Mouse (Mus musculus) cerebellum, postnatal 14 days (tissue): ENCODE data around the gene Pabpc1l.
A peak's percentile ranks its signal among the peaks of the same experiment; 100 is the strongest.

Source experiments
- DNase-seq, 2 experiments: peaks; one replicate each; pipeline ENCODE4 v3.0.0; 2021; ENCODE audit warnings: mixed read lengths in 2 of 2

Pabpc1l gene

DNA sequence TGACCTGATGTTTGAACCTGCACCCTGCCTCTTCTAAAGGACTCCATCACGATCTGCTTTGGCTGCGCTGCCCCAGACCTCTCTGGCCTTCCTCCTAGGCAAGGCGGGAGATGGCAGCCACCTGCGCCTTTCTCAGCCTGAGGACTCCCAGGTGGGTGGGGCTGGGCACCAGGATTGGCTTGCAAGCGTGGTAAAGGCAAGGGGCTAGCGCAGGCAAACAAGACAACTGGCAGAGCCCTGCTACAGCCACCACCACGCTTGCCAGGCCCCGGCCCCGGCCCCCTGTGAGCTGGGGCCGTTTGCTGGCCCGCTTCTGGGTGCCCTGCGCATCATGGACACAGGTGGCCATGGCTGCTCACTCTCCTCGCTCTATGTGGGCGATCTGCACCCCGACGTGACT lies at the start of gene Pabpc1l:
Pabpc1l (plus strand) TSS at position 301 of the 400 bp plus-strand sequence.
- no peak for DNase-seq

- DNase-seq = no peak
These were observed 48.8 kb upstream of the Pabpc1l start for GRCm38 (mm10) chr2:163976448-163976847.

DNA sequence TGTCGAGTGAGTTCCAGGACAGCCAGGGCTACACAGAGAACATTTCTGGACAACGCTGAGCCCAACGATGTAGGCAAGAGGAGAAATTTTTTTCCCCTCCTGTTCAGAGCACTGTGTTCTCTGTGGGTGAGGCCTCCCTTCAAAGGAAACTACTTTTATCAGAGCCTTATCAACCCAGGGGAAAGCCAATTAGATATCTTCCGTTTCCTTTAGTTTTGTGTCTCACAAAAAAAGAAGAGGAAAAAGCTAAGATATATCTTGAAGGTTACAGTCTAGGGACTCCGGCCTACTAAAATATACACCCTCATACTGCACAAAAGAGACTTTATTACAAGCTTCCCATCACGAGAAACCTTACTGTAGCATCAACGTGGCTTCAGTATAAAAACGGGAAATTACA lies 38.0 kb upstream of the Pabpc1l start:
- DNase-seq = no peak

- no peak for DNase-seq
These were observed 32.4 kb upstream of the Pabpc1l start for GRCm38 (mm10) chr2:163992871-163993270.

- no peak for DNase-seq
These were observed 30.6 kb upstream of the Pabpc1l start, which contains the start of gene Ywhab for GRCm38 (mm10) chr2:163994654-163994976. Ywhab (plus strand) TSS chr2:163994960.

DNA sequence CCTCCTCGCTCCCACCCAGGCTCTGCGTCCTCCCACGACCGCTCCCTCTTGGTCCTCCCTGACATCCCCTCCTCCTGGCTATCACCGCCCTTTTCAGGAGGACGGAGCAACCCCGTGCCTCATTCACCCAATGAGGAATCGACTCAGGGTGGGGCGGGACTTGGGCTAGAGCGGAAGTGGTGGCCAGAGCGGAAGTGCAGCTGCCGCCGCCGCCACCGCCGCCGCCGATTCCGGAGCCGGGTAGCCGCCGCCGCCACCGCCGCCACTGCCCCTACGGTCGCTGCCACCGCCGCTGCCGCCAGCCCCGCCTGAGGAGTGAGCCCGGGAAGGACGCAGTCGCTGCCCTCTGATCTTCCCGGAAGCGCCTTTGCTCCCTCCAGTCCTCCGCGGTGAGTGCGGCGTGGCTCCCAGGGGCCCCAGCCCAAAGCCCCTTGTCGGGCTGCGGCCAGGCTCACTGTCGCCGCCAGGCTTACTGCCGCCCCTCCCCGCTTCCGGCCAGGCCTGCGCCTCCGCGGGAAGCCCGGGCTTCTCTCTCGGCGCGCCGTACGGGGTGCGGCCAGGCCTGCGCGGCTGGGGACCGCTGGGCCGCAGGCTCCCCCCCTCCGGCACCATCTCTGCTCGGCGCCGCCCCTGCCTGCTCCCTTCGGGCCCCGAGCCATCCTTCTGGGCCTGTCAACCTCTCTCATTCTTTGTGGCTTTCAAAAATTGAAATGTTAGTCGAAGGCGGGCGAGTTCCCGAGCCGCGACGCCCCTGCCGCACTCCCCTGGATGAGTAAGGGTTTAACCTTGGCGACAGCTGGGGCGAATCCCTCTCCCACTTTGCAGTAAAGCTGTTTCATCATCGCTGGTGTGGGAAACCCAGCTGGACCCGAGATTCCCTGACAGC lies 30.0 kb upstream of the Pabpc1l start:
- DNase-seq = peak; percentile 95

DNA sequence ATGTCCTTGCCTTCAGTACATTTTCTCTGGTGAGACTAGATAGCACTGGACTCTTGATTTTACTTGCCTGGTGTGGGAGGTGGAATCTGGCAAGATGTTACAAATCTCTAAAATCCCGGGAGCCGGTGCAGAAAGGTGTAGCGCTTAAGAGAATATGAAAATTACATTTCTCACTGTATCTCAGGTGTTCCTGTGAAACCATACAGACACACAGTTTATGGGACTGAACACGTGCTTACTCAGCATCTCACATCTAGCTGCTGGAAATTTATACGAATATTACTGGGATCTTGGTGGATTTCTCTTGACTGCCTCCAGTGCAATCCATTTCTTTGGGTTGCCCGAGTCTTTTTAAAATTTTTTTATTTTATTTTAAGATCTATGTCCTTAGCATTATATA lies 29.0 kb upstream of the Pabpc1l start:
- no peak for DNase-seq

GRCm38 (mm10) chr2:163996899-163997298 lies 28.4 kb upstream of the Pabpc1l start:
- no peak for DNase-seq

DNA sequence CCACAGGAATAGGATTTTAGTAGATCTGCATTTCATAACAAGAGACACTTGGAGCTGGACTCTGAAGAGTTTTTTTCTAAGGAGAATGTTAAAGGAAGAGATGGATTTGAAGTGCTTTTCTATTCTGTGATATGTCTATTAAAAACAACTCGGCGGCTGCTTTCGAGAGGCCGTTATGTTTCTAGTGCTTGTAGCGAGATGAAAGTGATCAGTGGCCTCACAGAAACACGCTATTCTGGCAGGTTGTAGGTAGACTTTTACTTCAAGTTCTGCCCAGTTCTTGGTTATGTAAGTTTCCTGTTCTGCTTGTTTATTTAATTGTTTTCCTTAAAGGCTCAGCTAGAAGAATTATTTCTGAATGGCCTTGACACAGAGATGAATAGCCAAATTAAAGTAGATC lies 26.3 kb upstream of the Pabpc1l start:
- no peak for DNase-seq

DNA sequence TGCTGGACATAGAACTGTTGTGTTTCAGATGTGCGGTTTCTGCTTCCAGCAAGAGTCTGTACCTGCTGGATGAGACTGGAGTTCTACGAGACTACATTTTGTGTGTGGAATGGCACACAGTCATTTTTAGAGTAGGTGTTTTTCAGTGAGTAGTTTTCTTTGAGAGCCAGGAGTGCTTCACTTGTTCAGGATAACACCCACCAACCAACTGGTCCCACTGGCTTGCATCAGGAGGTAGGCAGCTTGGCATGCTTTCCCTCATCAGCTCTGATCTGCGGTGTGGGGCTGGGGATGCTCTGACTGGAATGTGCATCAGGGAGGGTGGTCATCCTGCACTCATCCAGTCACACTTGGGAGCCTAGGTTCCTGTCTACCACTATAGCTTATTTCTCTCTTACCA lies 22.6 kb upstream of the Pabpc1l start:
- no peak for DNase-seq

DNA sequence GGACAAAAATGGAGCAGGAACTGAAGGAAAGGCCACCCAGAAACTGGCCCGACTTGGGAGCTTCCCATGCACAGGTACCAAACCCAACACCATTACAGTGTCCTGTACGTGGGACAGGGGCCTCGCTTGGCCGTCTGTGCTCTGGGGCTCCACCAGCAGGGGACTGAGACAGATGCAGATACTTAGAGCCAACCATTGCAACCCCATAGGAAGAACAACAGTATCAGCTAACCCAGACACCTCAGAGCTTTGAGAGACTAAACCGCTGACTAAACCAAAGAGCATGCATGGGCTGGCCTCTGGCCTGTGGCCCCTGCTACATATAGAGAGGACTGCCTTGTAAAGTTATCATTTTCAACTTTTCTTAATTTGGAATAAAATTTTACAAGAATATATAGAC lies 20.7 kb upstream of the Pabpc1l start:
- no peak for DNase-seq

DNA sequence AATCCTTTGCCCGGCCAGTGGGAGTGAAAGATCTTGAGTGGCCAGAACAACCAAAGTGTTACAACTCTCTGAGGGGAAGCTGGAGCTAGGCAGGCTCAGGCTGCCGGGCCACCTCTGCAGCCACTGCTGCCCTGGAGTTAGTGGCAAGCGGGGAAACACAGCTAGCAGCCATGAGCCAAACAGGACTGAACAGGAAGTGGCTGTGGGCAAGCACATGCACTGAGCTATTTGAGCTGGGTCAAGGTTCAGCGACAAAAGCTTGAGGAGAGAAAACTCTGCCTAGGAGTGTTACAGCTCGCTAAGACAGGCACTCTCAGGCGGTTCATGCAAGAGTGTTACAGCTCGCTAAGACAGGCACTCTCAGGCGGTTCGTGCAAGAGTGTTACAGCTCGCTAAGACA lies 18.3 kb upstream of the Pabpc1l start:
- no peak for DNase-seq

- no peak for DNase-seq
These were observed 17.7 kb upstream of the Pabpc1l start for GRCm38 (mm10) chr2:164007547-164007946.

DNA sequence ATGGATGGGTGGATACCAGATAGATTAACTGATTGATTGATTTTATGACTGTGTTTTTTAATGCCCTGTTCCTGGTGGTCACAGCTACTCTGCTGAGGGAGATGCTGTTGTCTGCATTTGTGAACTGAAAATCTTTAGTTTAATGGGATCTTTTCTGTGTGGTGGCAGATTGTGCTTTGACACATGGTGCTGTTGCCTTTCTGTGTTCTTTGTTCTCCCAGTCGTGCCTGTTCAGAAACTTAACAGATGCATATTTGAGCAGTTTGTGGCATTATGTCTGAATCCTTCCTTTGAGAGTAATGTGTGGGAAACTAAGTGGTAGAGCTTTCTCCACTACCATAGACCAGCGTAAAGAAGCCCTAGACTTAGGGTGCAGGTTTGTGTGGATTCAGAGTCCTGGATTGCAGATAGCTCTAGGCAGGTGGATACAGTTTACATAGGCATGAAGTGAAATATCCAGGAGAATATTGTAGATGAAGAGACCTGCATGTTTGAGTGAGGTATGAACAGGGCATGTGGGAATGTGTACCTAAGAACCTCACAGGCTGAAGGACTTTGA lies 17.2 kb upstream of the Pabpc1l start:
- no peak for DNase-seq

DNA sequence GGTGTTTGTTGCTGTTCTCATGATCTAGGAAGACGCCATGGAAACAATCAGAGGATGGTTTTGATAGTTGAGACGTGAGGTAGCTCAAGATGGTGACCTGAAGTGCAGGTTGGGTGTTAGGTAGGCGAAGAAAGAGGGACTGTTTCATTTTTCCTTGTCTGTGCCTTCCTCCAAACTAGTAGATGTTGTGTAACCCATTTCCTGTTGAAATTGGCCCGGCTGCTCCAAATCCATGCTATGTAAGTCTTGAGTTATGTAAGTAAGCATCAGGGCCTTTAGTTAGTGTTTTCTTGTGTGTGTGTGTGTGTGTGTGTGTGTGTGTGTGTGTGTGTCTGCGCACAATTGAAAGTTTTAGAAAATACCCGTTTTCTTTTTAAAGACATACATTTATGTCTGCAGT lies 16.0 kb upstream of the Pabpc1l start:
- no peak for DNase-seq

GRCm38 (mm10) chr2:164010496-164010895 lies 14.8 kb upstream of the Pabpc1l start:
- no peak for DNase-seq

GRCm38 (mm10) chr2:164010944-164011343 lies 14.3 kb upstream of the Pabpc1l start:
- no peak for DNase-seq

DNA sequence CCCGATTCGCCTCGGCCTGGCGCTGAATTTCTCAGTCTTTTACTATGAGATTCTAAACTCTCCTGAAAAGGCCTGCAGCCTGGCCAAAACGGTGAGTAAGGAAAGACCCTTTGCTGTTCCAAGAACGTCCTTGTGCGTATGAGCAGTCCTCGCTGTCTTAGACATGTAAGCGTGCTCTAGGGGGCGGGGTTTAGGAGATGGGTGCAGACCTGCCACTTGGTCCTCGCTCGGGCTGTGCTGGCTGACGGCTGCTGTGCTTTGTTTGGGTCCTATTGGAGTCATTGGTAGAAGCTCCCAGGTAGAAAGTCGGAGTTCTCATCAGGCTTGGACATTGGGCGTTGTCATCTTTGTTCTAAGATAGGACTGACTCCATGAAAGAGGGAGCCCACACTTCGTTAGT lies 9.9 kb upstream of the Pabpc1l start:
- no peak for DNase-seq

DNA sequence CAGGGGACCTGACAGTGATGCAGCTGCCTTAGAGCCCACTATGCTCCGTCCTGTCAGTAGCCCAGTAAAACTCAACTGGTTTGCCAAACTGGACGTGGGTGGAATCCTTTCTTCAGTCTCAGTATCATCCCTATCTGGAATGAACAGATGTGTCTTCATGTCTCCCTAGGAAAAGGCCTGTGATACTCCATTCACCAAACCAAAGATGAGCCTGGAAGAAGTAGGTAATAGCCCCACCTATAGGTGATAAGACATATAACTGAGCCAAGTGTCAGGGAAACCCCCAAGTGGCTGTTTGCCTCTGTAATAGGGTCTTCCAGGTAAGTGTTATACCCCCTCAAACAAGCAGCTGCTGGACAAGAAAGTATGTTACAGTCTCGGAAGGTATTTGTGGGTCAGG lies 6.3 kb upstream of the Pabpc1l start:
- no peak for DNase-seq

GRCm38 (mm10) chr2:164019943-164020342 lies 5.3 kb upstream of the Pabpc1l start:
- DNase-seq = no peak

GRCm38 (mm10) chr2:164022104-164022503 lies 3.1 kb upstream of the Pabpc1l start:
- DNase-seq = no peak

- no peak for DNase-seq
These were observed 5.9 kb downstream of the Pabpc1l start for GRCm38 (mm10) chr2:164031147-164031546.

- DNase-seq = no peak
These were observed 7.7 kb downstream of the Pabpc1l start for GRCm38 (mm10) chr2:164032973-164033372.

- DNase-seq = peak; percentile 26 to 41
These were observed 11.3 kb downstream of the Pabpc1l start for GRCm38 (mm10) chr2:164036520-164037019.
